Mouse (Mus musculus): ENCODE results near the gene Unkl.

Gene Unkl

GRCm38 (mm10) chr17:25220746-25221145 is 32.5 kb downstream of the Unkl start:
- WGBS = 63% methylated on average over 1 of the region's 1 CpGs

GRCm38 (mm10) chr17:25221821-25222503 is 33.8 kb downstream of the Unkl start:
- WGBS = 8% methylated on average over 20 of the region's 30 CpGs

GRCm38 (mm10) chr17:25222504-25222940 is 34.3 kb downstream of the Unkl start:
- 16% methylated on average over 17 of the region's 28 CpGs for WGBS

- WGBS = 33% methylated on average over 6 of the region's 6 CpGs
These were observed 34.9 kb downstream of the Unkl start for GRCm38 (mm10) chr17:25222951-25223601.

- whole genome bisulfite sequencing = 84% methylated on average over 7 of the region's 7 CpGs
These were observed 36.5 kb downstream of the Unkl start for GRCm38 (mm10) chr17:25224586-25225222.

GRCm38 (mm10) chr17:25225659-25226058 is 37.5 kb downstream of the Unkl start:
- 88% methylated on average over 4 of the region's 4 CpGs for WGBS

- WGBS = 89% methylated on average over 5 of the region's 5 CpGs
These were observed 39.8 kb downstream of the Unkl start for GRCm38 (mm10) chr17:25227991-25228390.

GRCm38 (mm10) chr17:25230014-25230655 is 41.9 kb downstream of the Unkl start:
- WGBS = 52% methylated on average over 17 of the region's 17 CpGs

GRCm38 (mm10) chr17:25230700-25231099 is 42.5 kb downstream of the Unkl start:
- 69% methylated on average over 3 of the region's 3 CpGs for WGBS

- 72% methylated on average over 6 of the region's 11 CpGs for WGBS
These were observed 43.4 kb downstream of the Unkl start for GRCm38 (mm10) chr17:25231621-25232020.

- WGBS = 69% methylated on average over 9 of the region's 9 CpGs
These were observed 47.4 kb downstream of the Unkl start for GRCm38 (mm10) chr17:25235635-25236034.

- under 1% methylated on average over 80 of the region's 80 CpGs for WGBS
These were observed 51.8 kb downstream of the Unkl start, which contains the start of the genes Gnptg and Tsr3 for GRCm38 (mm10) chr17:25239695-25240636. Gene Gnptg (minus strand): TSS chr17:25240124. Gene Tsr3 (plus strand): TSS chr17:25240170.

GRCm38 (mm10) chr17:25243131-25243780 is 55.1 kb downstream of the Unkl start:
- 89% methylated on average over 11 of the region's 11 CpGs for WGBS

- 84% methylated on average over 16 of the region's 16 CpGs for WGBS
These were observed 56.0 kb downstream of the Unkl start for GRCm38 (mm10) chr17:25244239-25244638.

- 75% methylated on average over 18 of the region's 18 CpGs for WGBS
These were observed 60.0 kb downstream of the Unkl start for GRCm38 (mm10) chr17:25248033-25248750.

- 73% methylated on average over 8 of the region's 8 CpGs for WGBS
These were observed 62.1 kb downstream of the Unkl start for GRCm38 (mm10) chr17:25250181-25250835.

GRCm38 (mm10) chr17:25252643-25253042 is 64.4 kb downstream of the Unkl start:
- WGBS = 50% methylated on average over 3 of the region's 3 CpGs

- WGBS = 28% methylated on average over 10 of the region's 10 CpGs
These were observed 65.6 kb downstream of the Unkl start for GRCm38 (mm10) chr17:25253760-25254159.

- 79% methylated on average over 2 of the region's 2 CpGs for WGBS
These were observed 66.9 kb downstream of the Unkl start for GRCm38 (mm10) chr17:25255110-25255509.
